Mouse (Mus musculus) embryonic facial prominence, embryonic 11.5 days (tissue): ENCODE data around the gene Vrk3. TPM values are rescaled to one million over a fixed set of nuclear protein-coding genes. Genes with fewer than 3 reads are reported as not detected.

ENCODE experiments used
- ATAC-seq: fragments of 200-750 bp; cut with Nextera tagmentation; replicated peaks from 2 replicates; pipeline ENCODE4 v1.8.0; 2017; ENCODE audit warnings: low read depth; ENCODE audit not compliant: insufficient number of reproducible peaks, low FRiP score, low TSS enrichment
- DNase-seq: peaks from one replicate; pipeline ENCODE4 v3.0.0-alpha.2; 2015; ENCODE audit warnings: low spot score
- H3K27ac ChIP-seq: fragments of 300-500 bp; sonication (generic); replicated peaks from 2 replicates; pipeline ENCODE4 v1.5.1; 2014; ENCODE audit warnings: mild to moderate bottlenecking, low read depth, low read length, control low read depth
- H3K27me3 ChIP-seq: fragments of 300-500 bp; sonication (generic); 2 replicates; pipeline ENCODE4 v1.6.1; 2014; ENCODE audit warnings: mild to moderate bottlenecking, low read length, moderate library complexity, mixed read lengths; ENCODE audit not compliant: control insufficient read depth, insufficient read depth
- H3K36me3 ChIP-seq: fragments of 300-500 bp; sonication (generic); replicated peaks from 2 replicates; pipeline ENCODE4 v1.6.1; 2014; ENCODE audit warnings: low read depth, mild to moderate bottlenecking, low read length, moderate library complexity, mixed read lengths; ENCODE audit not compliant: control insufficient read depth, insufficient read depth
- H3K4me1 ChIP-seq: fragments of 300-500 bp; sonication (generic); 2 replicates; pipeline ENCODE4 v1.6.1; 2014; ENCODE audit warnings: low read length, mixed read lengths; ENCODE audit not compliant: control insufficient read depth, insufficient read depth
- H3K4me2 ChIP-seq: fragments of 300-500 bp; sonication (generic); 2 replicates; pipeline ENCODE4 v1.6.1; 2014; ENCODE audit warnings: low read depth, mild to moderate bottlenecking, control low read depth, low read length, moderate library complexity
- H3K4me3 ChIP-seq: fragments of 300-500 bp; sonication (generic); 2 replicates; pipeline ENCODE4 v1.5.1; 2014; ENCODE audit warnings: low read depth, low read length, control low read depth
- H3K9ac ChIP-seq: fragments of 300-500 bp; sonication (generic); replicated peaks from 2 replicates; pipeline ENCODE4 v1.6.1; 2014; ENCODE audit warnings: mild to moderate bottlenecking, control low read depth, low read length
- H3K9me3 ChIP-seq: fragments of 300-500 bp; sonication (generic); replicated peaks from 2 replicates; pipeline ENCODE4 v1.6.1; 2016; ENCODE audit warnings: mild to moderate bottlenecking, low read length, inconsistent platforms, mixed read lengths; ENCODE audit not compliant: control insufficient read depth
- WGBS: fragments of 180-500 bp; shearing (Covaris S2); extraction: QIAGEN DNeasy Blood & Tissue Kit; methylation state at CpG from one replicate; pipeline ENCODE4 v1.1.7; 2014; 5-methylcytosine and 5-hydroxymethylcytosine counted together
- polyA plus RNA-seq: library from polyadenylated mRNA; unstranded; fragments of >200 nt; fragmentation: Nextera tagmentation; extraction: Ambion mirVana; gene quantifications from 2 replicates; pipeline ENCODE4 v1.2.1, GENCODE M21; 2014

Gene Vrk3
- polyA plus RNA-seq, 1 experiment from 2014 or later: 32.3 TPM

- no peaks in the 10 kb centered on the region for H3K9me3 ChIP-seq
- no peak overlapping the region for H3K4me3 ChIP-seq
- H3K4me1 ChIP-seq: no peaks in the 10 kb centered on the region
- no peak overlapping the region for H3K9ac ChIP-seq
- no peak for ATAC-seq
- no peak overlapping the region for H3K27ac ChIP-seq
- no peaks in the 10 kb centered on the region for H3K36me3 ChIP-seq
- H3K4me2 ChIP-seq: no peak overlapping the region
- 86% methylated on average over 3 of the region's 3 CpGs for WGBS
- no peaks in the 10 kb centered on the region for H3K27me3 ChIP-seq
- no peak for DNase-seq
Measured at GRCm38 (mm10) chr7:44809466-44809865, 61.3 kb downstream of the Vrk3 start.

GRCm38 (mm10) chr7:44810365-44810764 is 62.2 kb downstream of the Vrk3 start:
- H3K4me1 ChIP-seq: peaks cover 4% of the 10 kb centered on the region; the same call in 1 of the 2 replicates
- ATAC-seq (no peak), DNase-seq (no peak)
- H3K27me3 ChIP-seq: no peaks in the 10 kb centered on the region
- no peak overlapping the region for H3K27ac ChIP-seq
- H3K9ac ChIP-seq: no peak overlapping the region
- H3K36me3 ChIP-seq: no peaks in the 10 kb centered on the region
- 76% methylated on average over 4 of the region's 4 CpGs for WGBS
- H3K4me3 ChIP-seq: no peak overlapping the region
- H3K9me3 ChIP-seq: no peaks in the 10 kb centered on the region
- H3K4me2 ChIP-seq: no peak overlapping the region

DNA sequence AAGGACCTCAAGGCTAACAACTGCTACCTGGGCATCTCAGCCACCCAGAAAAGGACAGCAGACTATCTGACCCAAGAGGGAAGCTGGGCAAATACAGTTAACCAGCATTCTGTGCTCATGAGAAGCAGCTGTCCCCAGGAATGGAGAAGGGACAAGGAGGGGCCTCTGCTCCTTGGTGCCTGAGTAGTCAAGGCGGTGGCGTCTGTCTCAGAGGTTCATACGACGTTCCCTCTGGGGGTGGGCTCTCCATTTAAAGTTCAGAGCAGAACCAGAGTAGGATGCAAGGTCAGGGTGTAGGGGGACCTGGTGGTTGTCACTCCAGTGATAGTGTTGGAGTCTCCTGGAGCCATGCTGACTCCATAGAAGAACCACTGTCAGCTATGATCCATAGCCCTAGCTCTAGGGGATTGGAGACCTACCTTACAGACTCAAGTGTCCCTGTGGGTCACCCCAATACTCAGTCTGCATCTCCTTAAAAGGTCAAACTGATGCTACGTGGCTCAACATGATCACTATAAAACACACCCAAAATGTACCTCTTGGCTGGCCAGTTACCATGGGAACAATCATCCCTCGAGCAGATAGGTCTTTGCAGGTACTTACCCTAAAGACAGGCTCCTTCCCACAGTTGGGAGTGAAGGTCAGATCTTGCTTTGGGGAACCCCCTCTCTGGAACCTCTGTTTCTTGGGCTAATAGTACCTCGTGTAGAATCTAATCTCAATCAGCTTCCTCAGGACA is 62.8 kb downstream of the Vrk3 start:
- no peak for DNase-seq
- H3K36me3 ChIP-seq: no peaks in the 10 kb centered on the region
- no peaks in the 10 kb centered on the region for H3K27me3 ChIP-seq
- H3K9me3 ChIP-seq: no peaks in the 10 kb centered on the region
- H3K4me3 ChIP-seq: no peak overlapping the region
- no peak overlapping the region for H3K9ac ChIP-seq
- H3K4me1 ChIP-seq: peaks cover 4% of the 10 kb centered on the region; the same call in 1 of the 2 replicates
- 84% methylated on average over 7 of the region's 7 CpGs for WGBS
- H3K4me2 ChIP-seq: no peak overlapping the region
- H3K27ac ChIP-seq: no peak overlapping the region
- no peak for ATAC-seq

- ATAC-seq: no peak
- H3K4me3 ChIP-seq: no peak overlapping the region
- H3K9ac ChIP-seq: no peak overlapping the region
- H3K9me3 ChIP-seq: no peaks in the 10 kb centered on the region
- WGBS: 87% methylated on average over 20 of the region's 20 CpGs
- peaks cover 8% of the 10 kb centered on the region for H3K4me1 ChIP-seq
- no peak overlapping the region for H3K27ac ChIP-seq
- no peaks in the 10 kb centered on the region for H3K36me3 ChIP-seq
- no peak for DNase-seq
- H3K27me3 ChIP-seq: no peaks in the 10 kb centered on the region
- H3K4me2 ChIP-seq: no peak overlapping the region
Measured at GRCm38 (mm10) chr7:44812651-44813325, 64.6 kb downstream of the Vrk3 start.

DNA sequence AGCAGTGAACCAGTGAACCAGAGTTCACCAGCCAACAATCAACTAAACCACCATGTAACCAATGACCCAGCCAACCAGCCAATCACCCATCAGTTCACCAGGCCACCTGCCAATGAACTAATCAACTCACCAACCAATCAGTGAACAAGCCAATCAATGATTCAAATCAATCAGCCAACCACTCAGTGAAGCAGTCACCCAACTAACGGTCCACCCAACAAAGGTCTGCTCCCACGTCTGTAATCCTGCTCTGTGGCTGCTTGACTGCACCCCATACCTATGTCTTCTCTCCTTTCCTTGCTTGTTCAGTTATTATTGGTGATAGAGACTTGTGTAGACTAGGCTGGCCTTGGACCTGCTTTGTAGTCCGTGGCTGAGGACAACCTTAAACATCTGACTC is 65.8 kb downstream of the Vrk3 start:
- Histone ChIP-seq H3K4me1 (peaks cover 14% of the 10 kb centered on the region), H3K4me2 (no peak overlapping the region), H3K9ac (no peak overlapping the region), H3K36me3 (no peaks in the 10 kb centered on the region), H3K4me3 (no peak overlapping the region), H3K27me3 (no peaks in the 10 kb centered on the region), H3K9me3 (no peaks in the 10 kb centered on the region), H3K27ac (no peak overlapping the region)
- WGBS: 93% methylated on average over 3 of the region's 3 CpGs
- DNase-seq (no peak), ATAC-seq (no peak)

GRCm38 (mm10) chr7:44814423-44814822 is 66.2 kb downstream of the Vrk3 start:
- H3K27me3 ChIP-seq: no peaks in the 10 kb centered on the region
- no peak overlapping the region for H3K27ac ChIP-seq
- H3K9ac ChIP-seq: no peak overlapping the region
- no peaks in the 10 kb centered on the region for H3K36me3 ChIP-seq
- 98% methylated on average over 4 of the region's 4 CpGs for WGBS
- DNase-seq (no peak), ATAC-seq (no peak)
- H3K4me2 ChIP-seq: no peak overlapping the region; the same call in 1 of the 2 replicates
- H3K9me3 ChIP-seq: no peaks in the 10 kb centered on the region
- peaks cover 14% of the 10 kb centered on the region for H3K4me1 ChIP-seq
- no peak overlapping the region for H3K4me3 ChIP-seq

- Histone ChIP-seq H3K9ac (peak overlapping the region; percentile 58), H3K36me3 (no peaks in the 10 kb centered on the region), H3K4me2 (peak overlapping the region; percentile 43), H3K4me3 (peak overlapping the region; percentile 61), H3K27ac (peak overlapping the region; percentile 35; the same call in 1 of the 2 replicates), H3K4me1 (peaks cover 14% of the 10 kb centered on the region), H3K27me3 (no peaks in the 10 kb centered on the region), H3K9me3 (no peaks in the 10 kb centered on the region)
- 30% methylated on average over 14 of the region's 14 CpGs for WGBS
- ATAC-seq (peak; percentile 1; the same call in 1 of the 2 replicates), DNase-seq (no peak)
Measured at GRCm38 (mm10) chr7:44814952-44815553, 66.8 kb downstream of the Vrk3 start.
